Mouse (Mus musculus) kidney, adult 2 months (tissue): ENCODE measurements at regions not wholly inside any gene's neighbourhood (a gene's known extent, or its start where the extent isn't known, plus 50 kb on each side); places are given as distances from the start of the nearest gene placed in this dataset.

Experiments
- CTCF ChIP-seq: fragments of 200-500 bp; conservative IDR thresholded peaks from 2 replicates; pipeline ENCODE4 v1.5.1; 2011; ENCODE audit warnings: low read depth, mild to moderate bottlenecking, control low read depth, low read length, moderate library complexity, mixed read lengths; ENCODE audit not compliant: insufficient read depth, insufficient read length
- POLR2A ChIP-seq: fragments of 200-500 bp; IDR thresholded peaks from one replicate; pipeline ENCODE4 v1.6.1; 2011; ENCODE audit warnings: low read depth, low read length, control low read depth

DNA sequence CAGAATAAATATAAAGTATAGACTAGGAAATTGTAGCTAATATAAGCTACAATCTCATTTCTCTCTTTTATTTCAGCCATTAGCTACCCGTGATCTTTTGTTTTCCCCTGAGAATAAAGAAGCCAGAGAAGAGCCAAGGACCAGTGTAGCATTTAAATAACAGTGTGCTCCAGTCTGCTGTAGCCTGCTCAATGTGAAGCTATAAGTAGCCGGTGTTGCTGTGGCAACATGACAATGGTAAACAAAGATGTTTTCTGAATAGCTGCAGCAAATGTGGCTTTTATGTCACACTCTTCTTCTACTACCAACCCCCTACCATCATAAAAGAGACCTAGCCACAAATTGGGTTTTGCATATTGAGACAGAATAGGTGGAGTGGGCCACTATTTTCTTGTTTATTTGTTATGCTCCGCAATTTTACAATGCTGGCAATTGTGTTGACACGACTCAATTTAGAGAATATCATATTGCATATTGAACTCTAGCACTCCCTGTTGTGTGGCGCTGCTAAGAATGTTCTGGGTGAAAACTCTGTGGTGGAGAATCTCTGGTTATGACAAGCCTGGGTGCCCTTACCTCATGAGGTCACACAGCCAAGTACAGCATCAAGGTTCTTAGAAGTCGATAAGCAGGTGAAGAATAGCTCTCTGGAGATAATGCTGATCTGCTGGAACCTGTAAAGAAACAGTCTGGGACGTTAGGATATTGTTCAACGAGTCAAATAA lies 272.3 kb upstream of the Mmadhc start:
- TF ChIP-seq CTCF = no peak
- TF ChIP-seq POLR2A = no peak
